Mouse (Mus musculus) embryo, embryonic 10.5 days (tissue): ENCODE measurements around the gene Cebpb.
"Not testable (repeated sequence)": the region's sequence is repeated elsewhere in the genome, so short reads cannot be mapped to it uniquely, and the experiment has no call there.

Source experiments
- DNase-seq: peaks from one replicate; pipeline ENCODE4 v3.0.0-alpha.2; 2015; ENCODE audit warnings: low spot score

The Cebpb gene

GRCm38 (mm10) chr2:167688498-167689451 lies at the start of gene Cebpb:
Gene Cebpb (plus strand): TSS chr2:167688915.
- DNase-seq: peak; percentile 75

GRCm38 (mm10) chr2:167640279-167640678 lies 48.4 kb upstream of the Cebpb start:
- peak; percentile 58 for DNase-seq

- peak; percentile 45 for DNase-seq
Observed at GRCm38 (mm10) chr2:167641337-167641736, 47.4 kb upstream of the Cebpb start.

DNA sequence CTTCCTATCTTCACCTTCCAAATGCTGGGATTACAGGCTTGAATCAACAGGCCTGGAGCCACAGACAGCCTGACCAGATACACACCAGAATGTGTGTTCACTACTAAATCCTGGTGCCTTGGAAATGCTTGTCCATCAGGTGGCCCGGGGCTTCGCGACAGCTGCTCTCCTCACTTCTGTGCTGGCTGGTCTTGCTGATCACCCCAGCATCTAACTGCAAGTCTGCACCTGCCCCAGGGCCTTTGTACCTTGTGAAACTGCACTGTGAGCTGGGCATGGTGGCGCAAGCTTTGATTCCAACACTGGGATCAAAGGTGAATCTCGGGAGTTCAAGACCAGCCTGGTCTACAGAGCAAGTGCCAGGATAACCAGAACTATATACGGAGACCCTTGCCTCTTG lies 46.6 kb upstream of the Cebpb start:
- no peak for DNase-seq

- not testable (repeated sequence) for DNase-seq
Observed at GRCm38 (mm10) chr2:167643356-167644052, 45.2 kb upstream of the Cebpb start.

- DNase-seq: peak; percentile 39
Observed at GRCm38 (mm10) chr2:167646411-167646810, 42.3 kb upstream of the Cebpb start.

DNA sequence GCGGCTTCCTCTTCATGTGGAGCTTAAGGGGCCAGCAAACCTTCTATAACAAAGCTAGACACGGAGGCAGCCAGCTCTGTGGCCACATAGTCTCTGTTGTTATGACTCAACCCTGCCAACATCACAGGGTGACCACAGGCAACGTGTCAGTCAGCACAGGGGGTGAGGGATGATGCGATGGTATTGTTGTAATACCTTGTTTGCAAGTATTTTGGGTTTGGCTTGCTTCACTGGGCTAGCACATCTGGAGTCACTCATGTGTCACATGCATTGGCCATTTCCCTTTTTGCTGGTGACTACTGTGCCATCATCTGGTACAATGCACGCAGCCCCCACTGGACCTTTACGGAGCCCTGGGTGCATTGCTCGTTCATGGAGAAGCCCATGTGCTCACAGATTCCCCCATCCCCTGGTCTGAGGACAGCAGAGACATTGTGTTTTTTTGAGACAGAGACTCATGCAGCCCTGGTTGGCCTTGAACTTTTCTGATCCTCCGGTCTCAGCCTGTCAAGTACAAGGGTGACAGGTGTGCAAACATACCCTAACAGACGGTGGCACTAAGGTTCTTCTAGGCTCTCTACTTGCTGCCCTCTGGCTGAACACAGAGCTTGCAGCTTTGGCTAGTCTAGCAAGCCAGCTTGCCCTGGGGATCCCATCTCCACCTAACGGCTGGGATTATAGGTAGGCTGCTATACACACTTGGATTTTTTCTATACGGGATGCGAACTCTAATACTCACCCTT lies 39.3 kb upstream of the Cebpb start:
- no peak for DNase-seq

- DNase-seq: no peak
Observed at GRCm38 (mm10) chr2:167651622-167652021, 37.1 kb upstream of the Cebpb start.

- no peak for DNase-seq
Observed at GRCm38 (mm10) chr2:167652694-167653093, 36.0 kb upstream of the Cebpb start.

DNA sequence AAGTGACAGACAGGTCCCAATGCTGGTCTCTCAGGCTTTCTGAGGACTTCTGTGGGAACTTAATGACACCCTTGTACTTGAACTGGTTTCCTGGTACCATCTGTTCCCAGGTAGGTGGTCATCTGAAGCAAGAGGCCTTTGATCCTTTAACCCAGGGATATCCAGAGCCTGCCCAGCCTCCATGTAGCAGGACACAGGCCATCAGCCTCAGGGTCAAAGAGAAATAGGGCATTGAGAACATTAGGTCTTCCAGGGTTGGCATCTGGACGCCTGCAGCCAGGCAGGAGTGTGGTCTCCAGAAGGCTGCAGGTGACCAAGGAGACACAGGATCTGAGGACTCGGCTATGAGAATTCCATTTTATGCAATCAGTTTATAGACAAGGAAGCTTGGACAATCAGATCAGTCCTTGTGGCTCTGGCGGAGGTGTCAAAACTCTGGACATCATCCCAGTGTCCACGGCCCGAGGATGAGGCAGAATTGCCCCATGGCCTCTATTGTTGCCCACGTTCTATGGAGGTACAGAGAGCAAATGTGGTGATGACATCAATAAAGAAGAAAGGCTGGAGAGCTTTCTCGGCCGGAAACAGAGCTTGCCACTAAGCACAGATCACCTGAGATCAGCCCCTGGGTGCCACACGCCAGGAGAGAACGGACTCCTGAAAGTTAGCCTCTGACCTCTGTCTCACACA lies 33.7 kb upstream of the Cebpb start:
- DNase-seq: no peak

DNA sequence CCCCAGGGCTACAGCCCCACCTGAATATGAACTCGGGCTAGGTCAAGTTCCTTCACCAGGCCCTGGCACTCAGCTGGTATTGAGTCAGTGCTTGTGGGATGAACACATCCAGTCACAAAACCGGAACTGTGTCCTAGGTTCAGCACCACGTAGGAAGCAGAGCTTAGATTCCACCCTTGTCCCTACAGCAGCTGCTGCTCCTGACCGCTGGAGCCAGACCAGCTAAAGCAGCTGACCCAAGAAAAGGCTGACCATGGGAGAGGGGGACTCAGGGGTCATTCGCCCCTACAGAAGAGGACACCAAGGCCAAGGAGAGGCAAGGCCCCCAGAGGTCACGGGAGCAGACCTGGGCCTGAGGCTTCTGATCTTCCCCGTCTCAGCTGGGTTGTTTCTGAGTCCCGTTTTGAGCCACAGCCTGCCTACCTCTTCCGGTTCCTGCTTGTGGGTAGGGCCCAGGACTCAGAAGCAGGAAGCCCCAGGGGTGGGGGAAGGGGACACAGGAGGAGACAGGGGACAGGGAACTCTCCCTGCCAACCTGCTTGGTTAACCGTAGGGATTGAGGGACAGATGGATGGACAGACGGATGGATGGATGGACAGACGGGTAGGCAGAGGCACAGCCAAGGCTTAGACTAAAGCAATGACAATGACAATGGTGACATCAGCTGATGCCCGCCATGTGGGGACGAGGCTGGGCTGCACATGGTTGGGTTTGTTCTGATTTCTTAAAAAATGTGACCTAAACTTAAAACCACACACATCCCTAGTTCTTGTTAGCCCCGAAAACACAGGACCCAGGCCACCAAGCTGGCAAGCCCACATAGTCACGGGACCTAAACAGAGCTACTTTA lies 31.9 kb upstream of the Cebpb start:
- DNase-seq: no peak

DNA sequence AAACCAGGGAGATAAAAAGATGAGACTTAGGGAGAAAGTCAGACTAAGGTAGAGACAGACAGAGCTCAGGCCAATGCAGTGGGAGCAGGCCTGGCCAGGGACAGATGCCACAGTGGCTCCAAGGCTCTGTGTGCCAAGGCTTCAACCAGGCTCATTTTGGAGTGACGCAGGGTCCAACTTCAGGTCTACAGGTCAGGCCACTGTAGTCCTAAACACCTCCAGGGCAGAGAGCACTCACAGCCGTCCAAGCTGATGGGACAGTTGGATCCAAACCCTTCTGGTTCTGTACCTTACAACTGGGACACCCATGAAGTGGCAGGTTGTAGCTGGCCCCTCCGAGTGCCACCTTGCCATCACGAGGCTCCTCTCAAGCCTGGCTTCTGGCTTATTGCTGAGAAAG lies 30.7 kb upstream of the Cebpb start:
- no peak for DNase-seq

- DNase-seq: no peak
Observed at GRCm38 (mm10) chr2:167658712-167659111, 30.0 kb upstream of the Cebpb start.

- DNase-seq: no peak
Observed at GRCm38 (mm10) chr2:167659177-167659846, 29.4 kb upstream of the Cebpb start.

GRCm38 (mm10) chr2:167659847-167660610 lies 28.7 kb upstream of the Cebpb start:
- DNase-seq: peak; percentile 16

DNA sequence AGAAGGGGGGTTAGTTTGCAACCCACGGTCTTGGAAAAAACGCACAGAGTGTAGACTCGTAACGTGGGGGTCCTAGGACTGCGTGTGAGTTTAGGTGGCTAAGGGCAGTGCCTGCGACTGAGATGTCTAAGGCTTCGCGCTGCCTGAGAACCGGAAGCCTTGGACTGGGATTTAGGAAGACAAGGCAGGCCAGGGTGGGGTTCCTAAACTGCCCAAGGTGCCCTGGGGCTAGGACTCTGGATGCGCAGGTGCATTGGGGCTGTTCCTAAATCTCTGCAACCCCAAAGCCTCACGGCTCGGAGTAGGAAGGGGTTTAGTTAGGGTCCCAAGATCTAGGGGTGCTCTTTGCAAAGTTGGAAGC lies 28.1 kb upstream of the Cebpb start:
- peak; percentile 62 for DNase-seq

- DNase-seq: peak; percentile 94
Observed at GRCm38 (mm10) chr2:167661270-167662203, 27.2 kb upstream of the Cebpb start, which contains the start of gene Gm20431. Gene Gm20431 (minus strand): TSS chr2:167661496.

DNA sequence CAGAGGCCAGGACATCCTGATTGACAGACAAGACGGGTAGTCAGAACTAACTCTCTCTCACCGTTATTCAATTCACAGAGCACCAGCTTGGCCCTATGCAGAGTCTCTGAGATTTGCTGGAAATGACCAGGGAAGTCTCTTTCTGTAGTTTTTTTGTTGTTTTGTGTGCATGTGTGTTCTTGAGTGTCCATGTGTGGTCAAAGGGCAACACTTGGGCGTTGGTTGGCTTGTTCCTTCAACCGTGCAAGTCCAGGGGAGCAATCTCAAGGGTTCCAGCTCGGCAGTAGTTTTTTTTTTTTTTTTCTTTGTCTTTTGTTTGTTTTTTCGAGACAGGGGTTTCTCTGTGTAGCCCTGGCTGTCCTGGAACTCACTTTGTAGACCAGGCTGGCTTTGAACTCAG lies 26.0 kb upstream of the Cebpb start:
- no peak for DNase-seq
